Mouse (Mus musculus): Measurements from ENCODE around the gene Rab3il1.

DNA sequence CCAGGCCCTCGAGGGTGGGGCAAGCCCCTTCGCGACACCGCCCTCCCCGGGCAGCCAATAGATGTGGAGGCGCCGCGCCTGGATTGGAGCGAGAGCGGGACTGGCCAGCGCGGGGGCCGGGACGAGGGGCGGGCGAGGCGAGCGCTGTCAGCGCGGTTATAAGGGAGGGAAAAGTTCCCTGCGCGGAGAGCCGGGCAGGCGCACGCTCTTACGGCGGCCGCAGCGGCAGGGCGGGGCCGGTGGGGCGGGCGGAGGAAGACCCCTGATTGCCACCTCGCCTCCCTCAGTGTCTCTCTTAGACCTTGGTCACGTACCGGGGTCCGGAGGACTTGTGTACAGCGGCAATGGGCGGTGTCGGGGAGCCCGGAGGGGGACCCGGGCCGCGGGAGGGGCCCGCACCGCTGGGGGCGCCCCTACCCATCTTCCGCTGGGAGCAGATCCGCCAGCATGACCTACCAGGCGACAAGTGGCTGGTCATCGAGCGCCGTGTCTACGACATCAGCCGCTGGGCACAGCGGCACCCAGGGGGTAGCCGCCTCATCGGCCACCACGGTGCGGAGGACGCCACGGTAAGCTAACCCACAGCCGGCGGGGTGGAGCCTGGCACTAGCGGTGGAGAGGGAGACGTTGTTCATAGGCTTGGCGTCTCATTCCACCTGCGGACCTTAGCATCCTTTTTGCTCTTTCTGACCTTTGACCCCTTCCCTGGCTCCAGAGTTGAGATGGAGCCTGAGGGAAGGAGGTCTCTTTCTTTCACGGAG lies 40.1 kb downstream of the Rab3il1 start, which contains the start of gene Fads3:
- TF ChIP-seq CTCF (IDR thresholded peaks at IDR 0.05; ENCODE audit: control insufficient read depth, insufficient read depth, insufficient replicate concordance, low read depth, low read length) (no peak), POLR2A (IDR thresholded peaks at IDR 0.05; ENCODE audit: control insufficient read depth, low read depth, low read length) (no peak)
